Mouse (Mus musculus): ENCODE measurements at regions not wholly inside any gene's neighbourhood (a gene's known extent, or its start where the extent isn't known, plus 50 kb on each side); places are given as distances from the start of the nearest gene placed in this dataset.
"Not testable (repeated sequence)": the region's sequence is repeated elsewhere in the genome, so short reads cannot be mapped to it uniquely, and the experiment has no call there.

- peak; percentile 56 for DNase-seq
- peak; percentile 79 for ATAC-seq
- peak overlapping the region; percentile 40 for H3K4me3 ChIP-seq (ENCODE audit: low read depth, low read length)
- no peaks in the 10 kb centered on the region for H3K27me3 ChIP-seq (ENCODE audit: insufficient read depth, low read length)
- 6% methylated on average over 13 of the region's 13 CpGs for WGBS (ENCODE audit: insufficient replicate concordance)
- peaks cover 11% of the 10 kb centered on the region for H3K4me1 ChIP-seq (ENCODE audit: insufficient read depth)
- no peaks in the 10 kb centered on the region for H3K9me3 ChIP-seq (ENCODE audit: low read length)
- H3K36me3 ChIP-seq (replicated peaks; ENCODE audit: insufficient read depth, low read length), result no peaks in the 10 kb centered on the region
- peak overlapping the region; percentile 41; the same call in 1 of the 2 replicates for H3K9ac ChIP-seq (replicated peaks)
- H3K4me2 ChIP-seq (ENCODE audit: low read depth, low read length), result peak overlapping the region; percentile 69
- TF ChIP-seq EP300 (IDR thresholded peaks at IDR 0.05; ENCODE audit: low read depth) (peak; percentile 8; the same call in 1 of the 2 replicates), CTCF (IDR thresholded peaks at IDR 0.05; ENCODE audit: low read depth) (no peak)
- H3K27ac ChIP-seq (ENCODE audit: low read depth), result peak overlapping the region; percentile 69
These were observed 121.7 kb upstream of the Dapk1 start for GRCm38 (mm10) chr13:60479862-60480730.

- Histone ChIP-seq H3K9me3 (ENCODE audit: low read length) (no peaks in the 10 kb centered on the region), H3K4me3 (ENCODE audit: low read depth, low read length) (peak overlapping the region; percentile 40), H3K4me1 (ENCODE audit: insufficient read depth) (peaks cover 11% of the 10 kb centered on the region), H3K27me3 (ENCODE audit: insufficient read depth, low read length) (no peaks in the 10 kb centered on the region), H3K27ac (ENCODE audit: low read depth) (peak overlapping the region; percentile 69), H3K36me3 (replicated peaks; ENCODE audit: insufficient read depth, low read length) (no peaks in the 10 kb centered on the region), H3K4me2 (ENCODE audit: low read depth, low read length) (peak overlapping the region; percentile 69), H3K9ac (replicated peaks) (peak overlapping the region; percentile 41)
- TF ChIP-seq EP300 (IDR thresholded peaks at IDR 0.05; ENCODE audit: low read depth) (no peak), CTCF (IDR thresholded peaks at IDR 0.05; ENCODE audit: low read depth) (no peak)
- peak; percentile 30 for DNase-seq
- peak; percentile 54 for ATAC-seq
- 8% methylated on average over 21 of the region's 21 CpGs for WGBS (ENCODE audit: insufficient replicate concordance)
These were observed 120.9 kb upstream of the Dapk1 start for GRCm38 (mm10) chr13:60480731-60481431.

- H3K9ac ChIP-seq (replicated peaks), result not testable (repeated sequence)
These were observed 120.3 kb upstream of the Dapk1 start for GRCm38 (mm10) chr13:60481451-60481850.

GRCm38 (mm10) chr13:60481946-60482345 is 119.8 kb upstream of the Dapk1 start:
- ATAC-seq, result no peak
- no peak overlapping the region for H3K4me2 ChIP-seq (ENCODE audit: low read depth, low read length)

More at GRCm38 (mm10) chr13:60481451-60481850, 120.3 kb upstream of the Dapk1 start:
- not testable (repeated sequence) for H3K4me3 ChIP-seq (ENCODE audit: low read depth, low read length); H3K27ac ChIP-seq (ENCODE audit: low read depth); H3K36me3 ChIP-seq (replicated peaks; ENCODE audit: insufficient read depth, low read length); H3K9me3 ChIP-seq (ENCODE audit: low read length); DNase-seq; H3K27me3 ChIP-seq (ENCODE audit: insufficient read depth, low read length); ATAC-seq
- H3K4me1 ChIP-seq (ENCODE audit: insufficient read depth), result peaks cover 11% of the 10 kb centered on the region
- peak overlapping the region; percentile 69; the same call in 1 of the 2 replicates for H3K4me2 ChIP-seq (ENCODE audit: low read depth, low read length)
- 70% methylated on average over 11 of the region's 11 CpGs for WGBS (ENCODE audit: insufficient replicate concordance)

GRCm38 (mm10) chr13:60486105-60486504 is 115.6 kb upstream of the Dapk1 start:
- H3K27ac ChIP-seq (ENCODE audit: low read depth), result 0 out of 2 replicates have a peak overlapping the region, but pooled peaks have one; percentile 3
- H3K27me3 ChIP-seq (ENCODE audit: insufficient read depth, low read length), result no peaks in the 10 kb centered on the region
- no peak overlapping the region for H3K9ac ChIP-seq (replicated peaks)
- WGBS (ENCODE audit: insufficient replicate concordance), result 60% methylated on average over 2 of the region's 2 CpGs
- H3K4me3 ChIP-seq (ENCODE audit: low read depth, low read length), result no peak overlapping the region
- ATAC-seq, result no peak
- H3K4me1 ChIP-seq (ENCODE audit: insufficient read depth), result peaks cover 7% of the 10 kb centered on the region
- no peaks in the 10 kb centered on the region for H3K9me3 ChIP-seq (ENCODE audit: low read length)
- H3K36me3 ChIP-seq (replicated peaks; ENCODE audit: insufficient read depth, low read length), result no peaks in the 10 kb centered on the region
- no peak overlapping the region for H3K4me2 ChIP-seq (ENCODE audit: low read depth, low read length)
- DNase-seq, result no peak
- TF ChIP-seq EP300 (IDR thresholded peaks at IDR 0.05; ENCODE audit: low read depth), result no peak
- no peak for TF ChIP-seq CTCF (IDR thresholded peaks at IDR 0.05; ENCODE audit: low read depth)

More at GRCm38 (mm10) chr13:60481946-60482345, 119.8 kb upstream of the Dapk1 start:
- H3K27ac ChIP-seq (ENCODE audit: low read depth), result no peak overlapping the region
- DNase-seq, result no peak
- H3K4me3 ChIP-seq (ENCODE audit: low read depth, low read length), result no peak overlapping the region
- H3K9me3 ChIP-seq (ENCODE audit: low read length), result no peaks in the 10 kb centered on the region
- H3K27me3 ChIP-seq (ENCODE audit: insufficient read depth, low read length), result no peaks in the 10 kb centered on the region
- peaks cover 11% of the 10 kb centered on the region for H3K4me1 ChIP-seq (ENCODE audit: insufficient read depth)
- 86% methylated on average over 6 of the region's 6 CpGs for WGBS (ENCODE audit: insufficient replicate concordance)
- H3K36me3 ChIP-seq (replicated peaks; ENCODE audit: insufficient read depth, low read length), result no peaks in the 10 kb centered on the region
- TF ChIP-seq EP300 (IDR thresholded peaks at IDR 0.05; ENCODE audit: low read depth) (no peak), CTCF (IDR thresholded peaks at IDR 0.05; ENCODE audit: low read depth) (no peak)
- H3K9ac ChIP-seq (replicated peaks), result no peak overlapping the region

GRCm38 (mm10) chr13:60486871-60487270 is 114.9 kb upstream of the Dapk1 start:
- no peak overlapping the region for H3K4me3 ChIP-seq (ENCODE audit: low read depth, low read length)
- TF ChIP-seq EP300 (IDR thresholded peaks at IDR 0.05; ENCODE audit: low read depth) (no peak), CTCF (IDR thresholded peaks at IDR 0.05; ENCODE audit: low read depth) (peak; percentile 15; the same call in 1 of the 2 replicates)
- DNase-seq (no peak), ATAC-seq (no peak)
- no peak overlapping the region for H3K27ac ChIP-seq (ENCODE audit: low read depth)
- no peaks in the 10 kb centered on the region for H3K36me3 ChIP-seq (replicated peaks; ENCODE audit: insufficient read depth, low read length)
- 84% methylated on average over 5 of the region's 5 CpGs for WGBS (ENCODE audit: insufficient replicate concordance)
- H3K4me2 ChIP-seq (ENCODE audit: low read depth, low read length), result no peak overlapping the region
- no peaks in the 10 kb centered on the region for H3K9me3 ChIP-seq (ENCODE audit: low read length)
- H3K27me3 ChIP-seq (ENCODE audit: insufficient read depth, low read length), result no peaks in the 10 kb centered on the region
- H3K9ac ChIP-seq (replicated peaks), result no peak overlapping the region
- H3K4me1 ChIP-seq (ENCODE audit: insufficient read depth), result peaks cover 9% of the 10 kb centered on the region

Data from liver, postnatal 0 days (tissue).